Mouse (Mus musculus): ENCODE measurements around the gene Olfr1501. TPM values are rescaled to one million over a fixed set of nuclear protein-coding genes. Genes with fewer than 3 reads are reported as not detected.

The Olfr1501 gene
- polyA plus RNA-seq, 1 experiment = not detected

- no peak within 1 kb of the TSS for H3K27ac ChIP-seq (ENCODE audit: insufficient read depth, low read depth, low read length)
- H3K4me1 ChIP-seq (ENCODE audit: control insufficient read depth, insufficient read depth, low read length) = no peaks in the 10 kb centered on the region
- H3K4me3 ChIP-seq (ENCODE audit: insufficient read depth, low read depth, low read length) = no peak within 1 kb of the TSS
- TF ChIP-seq POLR2A (IDR thresholded peaks at IDR 0.05; ENCODE audit: insufficient read depth, low read depth, low read length) = no peak
- TF ChIP-seq CTCF (IDR thresholded peaks at IDR 0.05; ENCODE audit: insufficient read depth, low read depth, low read length) = no peak
Observed at GRCm38 (mm10) chr19:13798102-13798501, 52.4 kb downstream of the Olfr1501 start, which contains the start of gene Olfr1497. TSS of gene Olfr1497 (minus strand) at chr19:13798202.

Other genes starting within 250 kb of the Olfr1501 start
- gene Olfr1487, start 233.3 kb downstream of the Olfr1501 start, polyA plus RNA-seq (2012; ENCODE audit: insufficient read depth, insufficient read length, low replicate concordance, missing spikeins) = not detected in 2 replicates
- gene Olfr1489, start 219.1 kb downstream of the Olfr1501 start, polyA plus RNA-seq (2012; ENCODE audit: insufficient read depth, insufficient read length, low replicate concordance, missing spikeins) = not detected in 2 replicates
- not detected in 2 replicates for gene Olfr1490, start 199.6 kb downstream of the Olfr1501 start, polyA plus RNA-seq (2012; ENCODE audit: insufficient read depth, insufficient read length, low replicate concordance, missing spikeins)
- not detected in 2 replicates for gene Olfr1491, start 153.4 kb downstream of the Olfr1501 start, polyA plus RNA-seq (2012; ENCODE audit: insufficient read depth, insufficient read length, low replicate concordance, missing spikeins)
- gene Olfr1493-ps1, start 127.4 kb downstream of the Olfr1501 start, polyA plus RNA-seq (2012; ENCODE audit: insufficient read depth, insufficient read length, low replicate concordance, missing spikeins) = not detected in 2 replicates
- not detected in 2 replicates for gene Olfr1494, start 111.0 kb downstream of the Olfr1501 start, polyA plus RNA-seq (2012; ENCODE audit: insufficient read depth, insufficient read length, low replicate concordance, missing spikeins)
- not detected in 2 replicates for gene Olfr1495, start 86.1 kb downstream of the Olfr1501 start, polyA plus RNA-seq (2012; ENCODE audit: insufficient read depth, insufficient read length, low replicate concordance, missing spikeins)
- gene Olfr1496, start 72.8 kb downstream of the Olfr1501 start, polyA plus RNA-seq (2012; ENCODE audit: insufficient read depth, insufficient read length, low replicate concordance, missing spikeins) = not detected in 2 replicates
- not detected in 2 replicates for gene Olfr1497, start 52.5 kb downstream of the Olfr1501 start, polyA plus RNA-seq (2012; ENCODE audit: insufficient read depth, insufficient read length, low replicate concordance, missing spikeins)
- gene Olfr1499, start 31.2 kb downstream of the Olfr1501 start, polyA plus RNA-seq (2012; ENCODE audit: insufficient read depth, insufficient read length, low replicate concordance, missing spikeins) = not detected in 2 replicates
- not detected in 2 replicates for gene Olfr1500, start 20.2 kb downstream of the Olfr1501 start, polyA plus RNA-seq (2012; ENCODE audit: insufficient read depth, insufficient read length, low replicate concordance, missing spikeins)
- not detected in 2 replicates for gene Olfr1502, start 11.1 kb upstream of the Olfr1501 start, polyA plus RNA-seq (2012; ENCODE audit: insufficient read depth, insufficient read length, low replicate concordance, missing spikeins)
- not detected in 2 replicates for gene Olfr1504, start 47.2 kb upstream of the Olfr1501 start, polyA plus RNA-seq (2012; ENCODE audit: insufficient read depth, insufficient read length, low replicate concordance, missing spikeins)
- gene Olfr1505, start 62.8 kb upstream of the Olfr1501 start, polyA plus RNA-seq (2012; ENCODE audit: insufficient read depth, insufficient read length, low replicate concordance, missing spikeins) = not detected in 2 replicates

Data from olfactory bulb, adult 2 months (tissue).